Mouse (Mus musculus): ENCODE measurements around the gene Sh3gl1.

DNA sequence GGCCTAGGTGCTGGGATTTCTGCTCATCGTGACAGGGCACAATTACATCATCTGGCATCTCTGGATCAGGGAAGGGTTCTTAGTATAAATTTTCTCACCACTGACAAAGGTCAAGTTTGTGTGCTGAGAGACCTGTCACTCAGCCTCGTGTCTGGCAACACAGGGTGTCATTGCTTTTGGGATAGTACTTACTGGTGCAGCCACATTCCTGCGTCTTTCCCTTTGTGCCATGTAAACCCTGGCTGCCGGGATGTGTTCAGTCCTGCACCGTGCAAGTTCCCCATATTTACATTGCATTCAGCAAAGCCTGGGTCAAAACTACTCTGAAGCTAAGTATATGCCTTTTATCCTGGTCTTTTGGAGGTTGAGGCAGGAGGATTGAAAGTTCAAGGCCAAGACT lies 14.9 kb upstream of the Sh3gl1 start:
- TF ChIP-seq CTCF (IDR thresholded peaks at IDR 0.05; ENCODE audit: borderline replicate concordance, control insufficient read depth, extremely low read depth, insufficient read depth, low read length, poor library complexity) (no peak), POLR2A (IDR thresholded peaks at IDR 0.05; ENCODE audit: control insufficient read depth, extremely low read depth, insufficient read depth, low read length, poor library complexity) (no peak)

Measured in thymus, adult 2 months (tissue).